Mouse (Mus musculus) MEL (cell line): ENCODE results near the gene Pawr. TPM values are rescaled to one million over a fixed set of nuclear protein-coding genes. Genes with fewer than 3 reads are reported as not detected.

Experiments used
- DNase-seq: peaks from one replicate; pipeline ENCODE4 v3.0.0; 2011; ENCODE audit warnings: low read depth, low spot score
- H3K27ac ChIP-seq: 2 replicates; pipeline ENCODE4 v1.5.1; 2012; ENCODE audit warnings: low read depth, mild to moderate bottlenecking, control low read depth, low read length, moderate library complexity; ENCODE audit not compliant: control insufficient read depth
- H3K27me3 ChIP-seq, 2 experiments: fragments of 150-350 bp in 1 of 2; sonication (generic) in 1 of 2; 2 replicates each; pipeline ENCODE4 v1.6.1; 2012; ENCODE audit warnings: low read length in 2 of 2, mild to moderate bottlenecking in 2 of 2, improper control_type of control experiment in 1 of 2, moderate library complexity in 1 of 2; ENCODE audit not compliant: insufficient read depth in 2 of 2, control insufficient read depth in 1 of 2
- H3K36me3 ChIP-seq, 2 experiments: 2 replicates each; pipeline ENCODE4 v1.6.1; 2012 to 2014; ENCODE audit warnings: low read length in 2 of 2, improper control_type of control experiment in 1 of 2, inconsistent platforms in 1 of 2, mild to moderate bottlenecking in 1 of 2; ENCODE audit not compliant: insufficient read depth in 2 of 2, control insufficient read depth in 1 of 2
- H3K4me1 ChIP-seq, 2 experiments: fragments of 150-350 bp in 1 of 2; sonication (generic) in 1 of 2; 2 replicates each; pipeline ENCODE4 v1.6.1; 2012; ENCODE audit warnings: low read length in 2 of 2, improper control_type of control experiment in 1 of 2, mild to moderate bottlenecking in 1 of 2; ENCODE audit not compliant: insufficient read depth in 2 of 2, control insufficient read depth in 1 of 2
- H3K4me3 ChIP-seq, 2 experiments: fragments of 150-350 bp in 1 of 2; sonication (generic) in 1 of 2; 2 replicates each; pipeline ENCODE4 v1.5.1; 2012; ENCODE audit warnings: low read depth in 2 of 2, low read length in 2 of 2, mild to moderate bottlenecking in 2 of 2, moderate library complexity in 2 of 2, control low read depth in 1 of 2, improper control_type of control experiment in 1 of 2; ENCODE audit not compliant: control insufficient read depth in 1 of 2, insufficient read depth in 1 of 2
- H3K79me2 ChIP-seq: 2 replicates; pipeline ENCODE4 v1.6.1; 2012; ENCODE audit warnings: mild to moderate bottlenecking, low read length, moderate library complexity; ENCODE audit not compliant: control insufficient read depth, poor library complexity, insufficient read depth
- H3K9ac ChIP-seq: 2 replicates; pipeline ENCODE4 v1.6.1; 2012; ENCODE audit warnings: low read depth, mild to moderate bottlenecking, control low read depth, low read length, moderate library complexity; ENCODE audit not compliant: control insufficient read depth, poor library complexity, severe bottlenecking
- H3K9me3 ChIP-seq: fragments of 150-350 bp; sonication (generic); replicated peaks from 2 replicates; pipeline ENCODE4 v1.6.1; 2012; ENCODE audit warnings: mild to moderate bottlenecking, low read length, improper control_type of control experiment, moderate library complexity; ENCODE audit not compliant: insufficient read depth
- CTCF ChIP-seq, 3 experiments: IDR thresholded peaks in 2 of 3; conservative IDR thresholded peaks in 1 of 3; 2 replicates each; pipeline ENCODE4 v1.5.1; 2011 to 2012; ENCODE audit warnings: low read length in 3 of 3, low read depth in 2 of 3, mild to moderate bottlenecking in 2 of 3, improper control_type of control experiment in 1 of 3, inconsistent platforms in 1 of 3, mixed read lengths in 1 of 3, moderate library complexity in 1 of 3; ENCODE audit not compliant: control insufficient read depth in 1 of 3, insufficient read depth in 1 of 3, poor library complexity in 1 of 3, severe bottlenecking in 1 of 3
- EP300 ChIP-seq, 2 experiments: IDR thresholded peaks; 2 replicates each; pipeline ENCODE4 v1.6.1; 2011; ENCODE audit warnings: improper control_type of control experiment in 2 of 2, low read length in 2 of 2, low read depth in 1 of 2, mild to moderate bottlenecking in 1 of 2
- GABPA ChIP-seq: IDR thresholded peaks from 2 replicates; pipeline ENCODE4 v1.6.1; 2012; ENCODE audit warnings: low read depth, mild to moderate bottlenecking, inconsistent platforms, low read length, improper control_type of control experiment, moderate library complexity
- GATA1 ChIP-seq: IDR thresholded peaks from 2 replicates; pipeline ENCODE4 v1.6.1; 2011; ENCODE audit warnings: low read depth, low read length, improper control_type of control experiment
- JUND ChIP-seq: IDR thresholded peaks from 2 replicates; pipeline ENCODE4 v1.6.1; 2011; ENCODE audit warnings: low read depth, mild to moderate bottlenecking, improper control_type of control experiment, low read length
- KAT2A ChIP-seq: conservative IDR thresholded peaks from 2 replicates; pipeline ENCODE4 v1.6.1; 2012; ENCODE audit warnings: low read depth, low read length, improper control_type of control experiment, inconsistent platforms
- MAX ChIP-seq: IDR thresholded peaks from 2 replicates; pipeline ENCODE4 v1.6.1; 2011; ENCODE audit warnings: low read length, improper control_type of control experiment
- MAZ ChIP-seq: IDR thresholded peaks from 2 replicates; pipeline ENCODE4 v1.6.1; 2012; ENCODE audit warnings: low read depth, mild to moderate bottlenecking, inconsistent platforms, low read length, improper control_type of control experiment
- MEF2A ChIP-seq: IDR thresholded peaks from 2 replicates; pipeline ENCODE4 v1.6.1; 2014; ENCODE audit warnings: low read depth, mild to moderate bottlenecking, inconsistent platforms, low read length, improper control_type of control experiment; ENCODE audit not compliant: poor library complexity, insufficient replicate concordance, severe bottlenecking; ENCODE audit errors: extremely low read depth
- MYB ChIP-seq: IDR thresholded peaks from 2 replicates; pipeline ENCODE4 v1.6.1; 2011; ENCODE audit warnings: mild to moderate bottlenecking, low read depth, low read length, improper control_type of control experiment
- NRF1 ChIP-seq: IDR thresholded peaks from 2 replicates; pipeline ENCODE4 v1.6.1; 2014; ENCODE audit warnings: low read depth, mild to moderate bottlenecking, inconsistent platforms, low read length, improper control_type of control experiment, moderate library complexity; ENCODE audit not compliant: poor library complexity, insufficient read depth, severe bottlenecking
- POLR2A ChIP-seq, 2 experiments: IDR thresholded peaks; 2 replicates each; pipeline ENCODE4 v1.6.1; 2011 to 2012; ENCODE audit warnings: low read length in 2 of 2, mild to moderate bottlenecking in 2 of 2, control low read depth in 1 of 2, improper control_type of control experiment in 1 of 2, low read depth in 1 of 2, moderate library complexity in 1 of 2; ENCODE audit not compliant: control insufficient read depth in 1 of 2, insufficient read depth in 1 of 2, poor library complexity in 1 of 2
- POLR2AphosphoS2 ChIP-seq: IDR thresholded peaks from 2 replicates; pipeline ENCODE4 v1.6.1; 2011; ENCODE audit warnings: low read length, improper control_type of control experiment
- RCOR1 ChIP-seq: IDR thresholded peaks from 2 replicates; pipeline ENCODE4 v1.6.1; 2012; ENCODE audit warnings: low read depth, mild to moderate bottlenecking, inconsistent platforms, low read length, improper control_type of control experiment
- SMC3 ChIP-seq: IDR thresholded peaks from 2 replicates; pipeline ENCODE4 v1.6.1; 2011; ENCODE audit warnings: low read depth, low read length, improper control_type of control experiment
- TAL1 ChIP-seq: IDR thresholded peaks from 2 replicates; pipeline ENCODE4 v1.6.1; 2012; ENCODE audit warnings: mild to moderate bottlenecking, inconsistent platforms, low read length, moderate library complexity, mixed read lengths
- TCF12 ChIP-seq: IDR thresholded peaks from 2 replicates; pipeline ENCODE4 v1.6.1; 2014; ENCODE audit warnings: low read depth, mild to moderate bottlenecking, inconsistent platforms, low read length, improper control_type of control experiment, moderate library complexity
- USF1 ChIP-seq: IDR thresholded peaks from 2 replicates; pipeline ENCODE4 v1.6.1; 2014; ENCODE audit warnings: low read depth, mild to moderate bottlenecking, inconsistent platforms, low read length, improper control_type of control experiment, moderate library complexity
- USF2 ChIP-seq, 2 experiments: IDR thresholded peaks; 2 replicates each; pipeline ENCODE4 v1.6.1; 2011 to 2012; ENCODE audit warnings: improper control_type of control experiment in 2 of 2, low read length in 2 of 2, borderline replicate concordance in 1 of 2, inconsistent platforms in 1 of 2, low read depth in 1 of 2, mild to moderate bottlenecking in 1 of 2; ENCODE audit not compliant: insufficient read depth in 1 of 2
- ZKSCAN1 ChIP-seq: IDR thresholded peaks from 2 replicates; pipeline ENCODE4 v1.6.1; 2012; ENCODE audit warnings: low read depth, mild to moderate bottlenecking, inconsistent platforms, low read length, improper control_type of control experiment, moderate library complexity
- ZNF384 ChIP-seq: IDR thresholded peaks from 2 replicates; pipeline ENCODE4 v1.6.1; 2012; ENCODE audit warnings: low read depth, mild to moderate bottlenecking, inconsistent platforms, low read length, improper control_type of control experiment
- polyA plus RNA-seq, 2 experiments: library from polyadenylated mRNA; stranded (reverse) in 1 of 2; unstranded in 1 of 2; fragments of >175 nt in 1 of 2; fragments of >200 nt in 1 of 2; gene quantifications; 2 replicates each; pipeline versions ENCODE4 v1.2.1 to v1.2.4; 2012; ENCODE audit warnings: low replicate concordance in 2 of 2, low read depth in 1 of 2; ENCODE audit not compliant: insufficient read length in 2 of 2, insufficient read depth in 1 of 2, missing spikeins in 1 of 2
- total RNA-seq: library from RNA; depleted of rRNA; stranded (reverse); fragments of 300-350 nt; gene quantifications from 2 replicates; pipeline ENCODE4 v1.2.3, GENCODE M21; 2012

Gene Pawr
- total and polyA plus RNA-seq, 3 experiments: 20.7 to 29.6 TPM; not detected in 1

- Histone ChIP-seq H3K4me1 (no peaks in the 10 kb centered on the region), H3K27ac (no peak overlapping the region)
These were observed 21.0 kb downstream of the Pawr start for GRCm38 (mm10) chr10:108352944-108353343.

DNA sequence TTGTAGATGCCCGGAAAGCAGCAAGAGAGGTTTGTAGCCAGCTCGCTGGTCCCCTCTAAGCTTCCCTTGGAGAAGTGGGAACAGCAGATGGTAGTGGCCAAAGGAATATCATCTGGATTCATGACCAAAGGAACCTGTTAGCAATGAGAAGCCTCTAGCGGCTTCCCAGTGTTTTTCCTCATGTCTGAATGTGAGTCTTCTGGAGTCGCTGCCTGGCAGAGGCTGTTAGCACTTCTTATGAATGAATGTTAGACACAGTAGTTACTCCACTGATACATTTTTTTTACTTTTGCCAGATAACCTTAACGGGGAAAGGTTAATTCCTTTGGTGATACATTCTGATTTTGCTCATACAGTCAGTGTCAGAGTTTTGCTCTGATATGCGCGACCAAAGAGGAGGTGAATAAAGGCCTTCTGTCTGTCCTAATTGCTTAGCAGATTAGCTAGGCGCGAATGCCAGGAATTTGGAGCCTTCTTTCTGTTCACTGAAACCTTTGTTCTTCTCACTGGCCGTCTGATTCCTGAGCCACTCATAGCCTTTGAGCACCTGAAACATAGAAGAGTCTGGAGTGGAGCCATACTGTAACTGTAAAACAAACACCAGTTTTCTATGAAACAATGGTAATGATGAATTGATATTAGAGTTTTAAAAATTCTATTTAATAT, 22.9 kb downstream of the Pawr start:
- Histone ChIP-seq H3K27ac (no peak overlapping the region), H3K9me3 (no peaks in the 10 kb centered on the region), H3K79me2 (peaks cover 1% of the 10 kb centered on the region; the same call in 1 of the 2 replicates), H3K4me3 (no peak overlapping the region)
- DNase-seq: no peak
- TF ChIP-seq EP300 (IDR thresholded peaks at IDR 0.05; ENCODE audit: low read depth in 1 of 2, low read length in 2 of 2) (no peak), RCOR1 (no peak), NRF1 (no peak)
- TF ChIP-seq, all 39 proteins: peak for 0
- no peak overlapping the region for H3K9ac ChIP-seq
- peaks cover 0 to 4% of the 10 kb centered on the region in 2 experiments; a peak in 2 of 4 replicates for H3K4me1 ChIP-seq
- H3K36me3 ChIP-seq: 0 out of 4 replicates have a peak, but pooled peaks cover 0 to 2% of the 10 kb centered on the region in 2 experiments
- H3K27me3 ChIP-seq: no peaks in the 10 kb centered on the region

More at GRCm38 (mm10) chr10:108352944-108353343, 21.0 kb downstream of the Pawr start:
- Histone ChIP-seq H3K79me2 (peaks cover 1% of the 10 kb centered on the region; the same call in 1 of the 2 replicates), H3K9ac (no peak overlapping the region), H3K9me3 (no peaks in the 10 kb centered on the region), H3K36me3 (no peaks in the 10 kb centered on the region), H3K4me3 (no peak overlapping the region), H3K27me3 (no peaks in the 10 kb centered on the region)
- DNase-seq: no peak
- TF ChIP-seq ZNF384 (no peak), CTCF (IDR thresholded peaks at IDR 0.05 in 2 of 3, conservative IDR thresholded peaks at IDR 0.05 in 1 of 3; ENCODE audit: control insufficient read depth in 1 of 3, insufficient read depth in 1 of 3, low read depth in 2 of 3, low read length in 3 of 3, poor library complexity in 1 of 3, severe bottlenecking in 1 of 3) (no peak), TCF12 (no peak), RCOR1 (no peak), KAT2A (no peak), USF2 (IDR thresholded peaks at IDR 0.05; ENCODE audit: borderline replicate concordance in 1 of 2, insufficient read depth in 1 of 2, low read depth in 1 of 2, low read length in 2 of 2) (no peak), NRF1 (no peak), ZKSCAN1 (no peak), TAL1 (no peak), USF1 (no peak)

DNA sequence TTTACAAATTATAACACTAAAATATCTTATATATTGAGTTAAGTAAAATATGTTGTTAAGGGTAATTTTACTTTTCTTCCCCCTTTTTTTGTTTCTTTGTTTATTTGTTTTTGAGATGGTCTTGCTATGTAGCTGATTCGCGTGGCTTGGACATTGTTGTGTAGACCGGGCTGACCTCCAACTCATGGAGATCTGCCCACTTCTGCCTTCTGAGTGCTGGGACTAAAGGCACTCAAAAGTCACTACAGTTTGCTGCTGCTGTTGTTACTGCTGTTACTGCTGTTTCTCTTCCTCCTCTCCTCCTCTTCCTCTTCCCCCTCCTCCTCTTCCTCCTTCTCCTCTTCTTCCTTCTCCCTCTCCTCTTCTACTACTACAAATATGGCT, 23.5 kb downstream of the Pawr start:
- no peak overlapping the region for H3K4me3 ChIP-seq
- H3K27me3 ChIP-seq: no peaks in the 10 kb centered on the region
- no peak overlapping the region for H3K27ac ChIP-seq
- peaks cover 1% of the 10 kb centered on the region; the same call in 1 of the 2 replicates for H3K79me2 ChIP-seq
- peaks cover 0 to 4% of the 10 kb centered on the region in 2 experiments; a peak in 1 of 4 replicates for H3K36me3 ChIP-seq
- DNase-seq: no peak
- no peak overlapping the region for H3K9ac ChIP-seq
- H3K9me3 ChIP-seq: no peaks in the 10 kb centered on the region
- H3K4me1 ChIP-seq: peaks cover 0 to 4% of the 10 kb centered on the region in 2 experiments; a peak in 2 of 4 replicates
- TF ChIP-seq POLR2AphosphoS2 (no peak), GABPA (no peak), CTCF (IDR thresholded peaks at IDR 0.05 in 2 of 3, conservative IDR thresholded peaks at IDR 0.05 in 1 of 3; ENCODE audit: control insufficient read depth in 1 of 3, insufficient read depth in 1 of 3, low read depth in 2 of 3, low read length in 3 of 3, poor library complexity in 1 of 3, severe bottlenecking in 1 of 3) (no peak), MAX (no peak), MYB (no peak), EP300 (IDR thresholded peaks at IDR 0.05; ENCODE audit: low read depth in 1 of 2, low read length in 2 of 2) (no peak), ZKSCAN1 (no peak), JUND (no peak), KAT2A (no peak), TAL1 (no peak), SMC3 (no peak), NRF1 (no peak), MEF2A (no peak), USF2 (IDR thresholded peaks at IDR 0.05; ENCODE audit: borderline replicate concordance in 1 of 2, insufficient read depth in 1 of 2, low read depth in 1 of 2, low read length in 2 of 2) (no peak), POLR2A (IDR thresholded peaks at IDR 0.05; ENCODE audit: control insufficient read depth in 1 of 2, insufficient read depth in 1 of 2, low read depth in 1 of 2, low read length in 2 of 2, poor library complexity in 1 of 2) (no peak), TCF12 (no peak), MAZ (no peak), GATA1 (no peak)
